Mouse (Mus musculus) ES-E14 (cell line): ENCODE results near the gene Cpne7. TPM values are rescaled to one million over a fixed set of nuclear protein-coding genes. Genes with fewer than 3 reads are reported as not detected.

Experiments used
- DNase-seq: peaks from one replicate; pipeline ENCODE4 v3.0.0-alpha.2; 2013; ENCODE audit warnings: low read depth, low spot score
- H3K27ac ChIP-seq: 2 replicates; pipeline ENCODE4 v1.5.1; 2012; ENCODE audit warnings: low read depth, mild to moderate bottlenecking, low read length, moderate library complexity, mixed read lengths; ENCODE audit not compliant: poor library complexity, insufficient read depth, severe bottlenecking
- H3K36me3 ChIP-seq: 2 replicates; pipeline ENCODE4 v1.6.1; 2012; ENCODE audit warnings: mild to moderate bottlenecking, low read length, moderate library complexity, mixed read lengths; ENCODE audit not compliant: control insufficient read depth, poor library complexity, insufficient read depth, severe bottlenecking
- H3K4me1 ChIP-seq, 2 experiments: fragments of 150-350 bp in 1 of 2; sonication (generic) in 1 of 2; 2 replicates each; pipeline ENCODE4 v1.6.1; 2012; ENCODE audit warnings: low read length in 2 of 2, mild to moderate bottlenecking in 1 of 2, mixed read lengths in 1 of 2; ENCODE audit not compliant: control insufficient read depth in 2 of 2, insufficient read depth in 2 of 2, poor library complexity in 1 of 2
- H3K4me3 ChIP-seq, 2 experiments: fragments of 150-350 bp in 1 of 2; sonication (generic) in 1 of 2; 2 replicates each; pipeline ENCODE4 v1.5.1; 2012; ENCODE audit warnings: low read length in 2 of 2, low read depth in 1 of 2, mild to moderate bottlenecking in 1 of 2, mixed read lengths in 1 of 2; ENCODE audit not compliant: insufficient read depth in 1 of 2, poor library complexity in 1 of 2, severe bottlenecking in 1 of 2
- H3K9ac ChIP-seq: 2 replicates; pipeline ENCODE4 v1.6.1; 2012; ENCODE audit warnings: low read depth, mild to moderate bottlenecking, low read length, mixed read lengths; ENCODE audit not compliant: poor library complexity, insufficient read depth, severe bottlenecking
- H3K9me3 ChIP-seq: fragments of 150-350 bp; sonication (generic); 2 replicates; pipeline ENCODE4 v1.6.1; 2012; ENCODE audit warnings: low read depth, mild to moderate bottlenecking, low read length; ENCODE audit not compliant: control insufficient read depth, insufficient read depth
- CHD2 ChIP-seq: IDR thresholded peaks from 2 replicates; pipeline ENCODE4 v1.6.1; 2014; ENCODE audit warnings: mild to moderate bottlenecking, low read depth, low read length, inconsistent platforms
- HCFC1 ChIP-seq: IDR thresholded peaks from 2 replicates; pipeline ENCODE4 v1.6.1; 2012; ENCODE audit warnings: low read length, inconsistent platforms, borderline replicate concordance; ENCODE audit not compliant: insufficient read depth
- MAFK ChIP-seq: IDR thresholded peaks from 2 replicates; pipeline ENCODE4 v1.6.1; 2014; ENCODE audit warnings: mild to moderate bottlenecking, low read depth, low read length, inconsistent platforms; ENCODE audit not compliant: insufficient read depth
- ZC3H11A ChIP-seq: IDR thresholded peaks from 2 replicates; pipeline ENCODE4 v1.6.1; 2012; ENCODE audit warnings: low read depth, mild to moderate bottlenecking, inconsistent platforms, low read length, borderline replicate concordance
- ZNF384 ChIP-seq: IDR thresholded peaks from 2 replicates; pipeline ENCODE4 v1.6.1; 2012; ENCODE audit warnings: low read depth, low read length, inconsistent platforms
- in situ Hi-C, 2 experiments: fragments of 600-800 bp; cut with MboI; formaldehyde crosslinking; loops; one replicate each; pipeline ENCODE4 v1.15.1; 2025; ENCODE audit warnings: low sequenced_read_pairs in 2 of 2, inconsistent platforms in 1 of 2; ENCODE audit not compliant: unreplicated experiment in 2 of 2
- total RNA-seq: library from RNA; depleted of rRNA; stranded (reverse); fragments of 300-350 nt; gene quantifications from 2 replicates; pipeline ENCODE4 v1.2.3, GENCODE M21; 2012

The Cpne7 gene
- total RNA-seq, 1 experiment: 1.8 TPM

DNA sequence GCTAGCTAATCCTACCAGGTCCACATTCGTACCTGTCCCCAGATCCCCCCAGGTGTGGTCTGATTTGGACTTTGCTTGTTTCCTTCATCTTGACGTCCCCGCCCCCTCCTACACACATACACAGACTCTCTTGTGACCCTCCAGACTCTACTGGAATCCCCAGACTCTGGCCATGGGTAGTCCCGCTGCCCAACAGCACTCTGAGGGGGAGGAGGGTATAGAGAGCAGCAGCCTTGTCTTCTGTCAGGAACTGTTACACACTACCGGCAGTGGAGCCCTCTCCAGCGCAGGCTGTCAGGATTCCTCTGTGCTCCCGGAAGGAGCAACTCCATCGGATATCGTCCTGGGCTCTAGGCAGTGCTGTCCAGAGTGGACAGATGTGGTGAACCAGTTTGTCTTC, 13.9 kb downstream of the Cpne7 start:
- Histone ChIP-seq H3K27ac (no peak overlapping the region), H3K36me3 (no peaks in the 10 kb centered on the region), H3K9ac (no peak overlapping the region), H3K4me1 (peaks cover under 1 to 4% of the 10 kb centered on the region in 2 experiments; a peak in 1 of 4 replicates), H3K9me3 (no peaks in the 10 kb centered on the region), H3K4me3 (no peak overlapping the region)
- in situ Hi-C loops: no loop called here
- no peak for DNase-seq
- TF ChIP-seq CHD2 (no peak), ZC3H11A (no peak), ZNF384 (no peak), MAFK (no peak), HCFC1 (no peak)

GRCm38 (mm10) chr8:123132953-123133352, 15.8 kb downstream of the Cpne7 start:
- in situ Hi-C loops: no loop called here
- Histone ChIP-seq H3K36me3 (no peaks in the 10 kb centered on the region), H3K4me1 (no peaks in the 10 kb centered on the region), H3K4me3 (no peak overlapping the region), H3K9ac (no peak overlapping the region), H3K9me3 (no peaks in the 10 kb centered on the region), H3K27ac (no peak overlapping the region)
- no peak for DNase-seq
- TF ChIP-seq MAFK: no peak
- no peak for TF ChIP-seq ZC3H11A
- TF ChIP-seq ZNF384: no peak
- TF ChIP-seq CHD2: no peak
- no peak for TF ChIP-seq HCFC1

GRCm38 (mm10) chr8:123134149-123134713, 17.1 kb downstream of the Cpne7 start:
- in situ Hi-C loops: no loop called here
- Histone ChIP-seq H3K36me3 (no peaks in the 10 kb centered on the region), H3K27ac (no peak overlapping the region), H3K4me1 (no peaks in the 10 kb centered on the region), H3K4me3 (no peak overlapping the region), H3K9ac (no peak overlapping the region), H3K9me3 (no peaks in the 10 kb centered on the region)
- DNase-seq: no peak
- TF ChIP-seq ZC3H11A (no peak), MAFK (no peak), ZNF384 (no peak)

DNA sequence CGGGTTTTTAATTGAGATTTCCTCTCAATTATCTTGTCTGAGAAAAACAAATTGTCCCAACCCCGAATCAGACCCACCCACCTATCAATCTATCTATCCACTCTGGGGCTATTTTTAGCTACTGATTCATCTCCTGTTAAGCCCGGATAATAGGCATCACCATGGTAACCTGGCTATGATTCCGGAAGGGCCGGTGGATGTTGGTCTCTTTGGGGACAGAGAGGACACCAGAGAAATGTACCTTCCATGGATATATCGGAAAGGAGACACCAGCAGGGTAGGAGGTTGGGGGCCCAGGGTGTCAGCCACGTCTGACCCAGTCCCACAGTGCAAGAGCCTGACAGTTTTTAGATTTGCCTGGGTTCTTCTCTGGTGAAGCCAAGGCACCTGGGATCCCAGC, 18.2 kb downstream of the Cpne7 start:
- no peaks in the 10 kb centered on the region for H3K4me1 ChIP-seq
- TF ChIP-seq HCFC1 (no peak), ZC3H11A (no peak), MAFK (no peak), ZNF384 (no peak), CHD2 (no peak)
- H3K27ac ChIP-seq: no peak overlapping the region
- H3K9me3 ChIP-seq: no peaks in the 10 kb centered on the region
- H3K36me3 ChIP-seq: no peaks in the 10 kb centered on the region
- H3K9ac ChIP-seq: no peak overlapping the region
- in situ Hi-C loops: no loop called here
- no peak for DNase-seq
- no peak overlapping the region for H3K4me3 ChIP-seq

GRCm38 (mm10) chr8:123135806-123136205, 18.6 kb downstream of the Cpne7 start:
- TF ChIP-seq ZC3H11A (no peak), ZNF384 (no peak), CHD2 (no peak), MAFK (no peak), HCFC1 (no peak)

More at GRCm38 (mm10) chr8:123135806-123136205, 18.6 kb downstream of the Cpne7 start:
- no peaks in the 10 kb centered on the region; the same call in 1 of the 2 replicates for H3K9me3 ChIP-seq
- H3K4me3 ChIP-seq: no peak overlapping the region
- no peak overlapping the region for H3K9ac ChIP-seq
- DNase-seq: no peak
- in situ Hi-C loops: no loop called here
- H3K4me1 ChIP-seq: no peaks in the 10 kb centered on the region
- H3K27ac ChIP-seq: no peak overlapping the region
- H3K36me3 ChIP-seq: no peaks in the 10 kb centered on the region
